Mouse (Mus musculus) MEL (cell line): ENCODE results near the gene Fbxw4. TPM values are rescaled to one million over a fixed set of nuclear protein-coding genes. Genes with fewer than 3 reads are reported as not detected.

Experiments
- DNase-seq: peaks from one replicate; pipeline ENCODE4 v3.0.0; 2011; ENCODE audit warnings: low read depth, low spot score
- H3K27ac ChIP-seq: 2 replicates; pipeline ENCODE4 v1.5.1; 2012; ENCODE audit warnings: low read depth, mild to moderate bottlenecking, control low read depth, low read length, moderate library complexity; ENCODE audit not compliant: control insufficient read depth
- H3K27me3 ChIP-seq, 2 experiments: fragments of 150-350 bp in 1 of 2; sonication (generic) in 1 of 2; 2 replicates each; pipeline ENCODE4 v1.6.1; 2012; ENCODE audit warnings: low read length in 2 of 2, mild to moderate bottlenecking in 2 of 2, improper control_type of control experiment in 1 of 2, moderate library complexity in 1 of 2; ENCODE audit not compliant: insufficient read depth in 2 of 2, control insufficient read depth in 1 of 2
- H3K36me3 ChIP-seq, 2 experiments: 2 replicates each; pipeline ENCODE4 v1.6.1; 2012 to 2014; ENCODE audit warnings: low read length in 2 of 2, improper control_type of control experiment in 1 of 2, inconsistent platforms in 1 of 2, mild to moderate bottlenecking in 1 of 2; ENCODE audit not compliant: insufficient read depth in 2 of 2, control insufficient read depth in 1 of 2
- H3K4me1 ChIP-seq, 2 experiments: fragments of 150-350 bp in 1 of 2; sonication (generic) in 1 of 2; 2 replicates each; pipeline ENCODE4 v1.6.1; 2012; ENCODE audit warnings: low read length in 2 of 2, improper control_type of control experiment in 1 of 2, mild to moderate bottlenecking in 1 of 2; ENCODE audit not compliant: insufficient read depth in 2 of 2, control insufficient read depth in 1 of 2
- H3K4me3 ChIP-seq, 2 experiments: fragments of 150-350 bp in 1 of 2; sonication (generic) in 1 of 2; 2 replicates each; pipeline ENCODE4 v1.5.1; 2012; ENCODE audit warnings: low read depth in 2 of 2, low read length in 2 of 2, mild to moderate bottlenecking in 2 of 2, moderate library complexity in 2 of 2, control low read depth in 1 of 2, improper control_type of control experiment in 1 of 2; ENCODE audit not compliant: control insufficient read depth in 1 of 2, insufficient read depth in 1 of 2
- H3K79me2 ChIP-seq: 2 replicates; pipeline ENCODE4 v1.6.1; 2012; ENCODE audit warnings: mild to moderate bottlenecking, low read length, moderate library complexity; ENCODE audit not compliant: control insufficient read depth, poor library complexity, insufficient read depth
- H3K9ac ChIP-seq: 2 replicates; pipeline ENCODE4 v1.6.1; 2012; ENCODE audit warnings: low read depth, mild to moderate bottlenecking, control low read depth, low read length, moderate library complexity; ENCODE audit not compliant: control insufficient read depth, poor library complexity, severe bottlenecking
- H3K9me3 ChIP-seq: fragments of 150-350 bp; sonication (generic); replicated peaks from 2 replicates; pipeline ENCODE4 v1.6.1; 2012; ENCODE audit warnings: mild to moderate bottlenecking, low read length, improper control_type of control experiment, moderate library complexity; ENCODE audit not compliant: insufficient read depth
- BHLHE40 ChIP-seq: IDR thresholded peaks from 2 replicates; pipeline ENCODE4 v1.6.1; 2012; ENCODE audit warnings: low read depth, mild to moderate bottlenecking, inconsistent platforms, low read length, improper control_type of control experiment, borderline replicate concordance
- CTCF ChIP-seq, 3 experiments: IDR thresholded peaks in 2 of 3; conservative IDR thresholded peaks in 1 of 3; 2 replicates each; pipeline ENCODE4 v1.5.1; 2011 to 2012; ENCODE audit warnings: low read length in 3 of 3, low read depth in 2 of 3, mild to moderate bottlenecking in 2 of 3, improper control_type of control experiment in 1 of 3, inconsistent platforms in 1 of 3, mixed read lengths in 1 of 3, moderate library complexity in 1 of 3; ENCODE audit not compliant: control insufficient read depth in 1 of 3, insufficient read depth in 1 of 3, poor library complexity in 1 of 3, severe bottlenecking in 1 of 3
- E2F4 ChIP-seq: IDR thresholded peaks from 2 replicates; pipeline ENCODE4 v1.6.1; 2011; ENCODE audit warnings: low read depth, low read length, improper control_type of control experiment, borderline replicate concordance
- ELF1 ChIP-seq: IDR thresholded peaks from 2 replicates; pipeline ENCODE4 v1.6.1; 2014; ENCODE audit warnings: low read depth, mild to moderate bottlenecking, inconsistent platforms, low read length, improper control_type of control experiment, moderate library complexity
- EP300 ChIP-seq, 2 experiments: IDR thresholded peaks; 2 replicates each; pipeline ENCODE4 v1.6.1; 2011; ENCODE audit warnings: improper control_type of control experiment in 2 of 2, low read length in 2 of 2, low read depth in 1 of 2, mild to moderate bottlenecking in 1 of 2
- GABPA ChIP-seq: IDR thresholded peaks from 2 replicates; pipeline ENCODE4 v1.6.1; 2012; ENCODE audit warnings: low read depth, mild to moderate bottlenecking, inconsistent platforms, low read length, improper control_type of control experiment, moderate library complexity
- GATA1 ChIP-seq: IDR thresholded peaks from 2 replicates; pipeline ENCODE4 v1.6.1; 2011; ENCODE audit warnings: low read depth, low read length, improper control_type of control experiment
- HCFC1 ChIP-seq: IDR thresholded peaks from 2 replicates; pipeline ENCODE4 v1.6.1; 2012; ENCODE audit warnings: low read depth, mild to moderate bottlenecking, inconsistent platforms, low read length, improper control_type of control experiment, moderate library complexity
- MAX ChIP-seq: IDR thresholded peaks from 2 replicates; pipeline ENCODE4 v1.6.1; 2011; ENCODE audit warnings: low read length, improper control_type of control experiment
- MAZ ChIP-seq: IDR thresholded peaks from 2 replicates; pipeline ENCODE4 v1.6.1; 2012; ENCODE audit warnings: low read depth, mild to moderate bottlenecking, inconsistent platforms, low read length, improper control_type of control experiment
- MXI1 ChIP-seq: IDR thresholded peaks from 2 replicates; pipeline ENCODE4 v1.6.1; 2011; ENCODE audit warnings: mild to moderate bottlenecking, low read depth, low read length, improper control_type of control experiment
- MYC ChIP-seq: IDR thresholded peaks from 2 replicates; pipeline ENCODE4 v1.6.1; 2011; ENCODE audit warnings: low read depth, mild to moderate bottlenecking, low read length, improper control_type of control experiment, moderate library complexity
- POLR2AphosphoS2 ChIP-seq: IDR thresholded peaks from 2 replicates; pipeline ENCODE4 v1.6.1; 2011; ENCODE audit warnings: low read length, improper control_type of control experiment
- RAD21 ChIP-seq: IDR thresholded peaks from 2 replicates; pipeline ENCODE4 v1.6.1; 2011; ENCODE audit warnings: mild to moderate bottlenecking, low read depth, low read length, improper control_type of control experiment
- RCOR1 ChIP-seq: IDR thresholded peaks from 2 replicates; pipeline ENCODE4 v1.6.1; 2012; ENCODE audit warnings: low read depth, mild to moderate bottlenecking, inconsistent platforms, low read length, improper control_type of control experiment
- SIN3A ChIP-seq: IDR thresholded peaks from 2 replicates; pipeline ENCODE4 v1.6.1; 2012; ENCODE audit warnings: low read length, improper control_type of control experiment, inconsistent platforms
- SMC3 ChIP-seq: IDR thresholded peaks from 2 replicates; pipeline ENCODE4 v1.6.1; 2011; ENCODE audit warnings: low read depth, low read length, improper control_type of control experiment
- TCF12 ChIP-seq: IDR thresholded peaks from 2 replicates; pipeline ENCODE4 v1.6.1; 2014; ENCODE audit warnings: low read depth, mild to moderate bottlenecking, inconsistent platforms, low read length, improper control_type of control experiment, moderate library complexity
- UBTF ChIP-seq: IDR thresholded peaks from 2 replicates; pipeline ENCODE4 v1.6.1; 2012; ENCODE audit warnings: low read depth, mild to moderate bottlenecking, inconsistent platforms, low read length, improper control_type of control experiment, moderate library complexity, borderline replicate concordance; ENCODE audit not compliant: insufficient read depth
- USF1 ChIP-seq: IDR thresholded peaks from 2 replicates; pipeline ENCODE4 v1.6.1; 2014; ENCODE audit warnings: low read depth, mild to moderate bottlenecking, inconsistent platforms, low read length, improper control_type of control experiment, moderate library complexity
- ZC3H11A ChIP-seq: IDR thresholded peaks from 2 replicates; pipeline ENCODE4 v1.6.1; 2012; ENCODE audit warnings: low read depth, mild to moderate bottlenecking, inconsistent platforms, low read length, improper control_type of control experiment
- ZKSCAN1 ChIP-seq: IDR thresholded peaks from 2 replicates; pipeline ENCODE4 v1.6.1; 2012; ENCODE audit warnings: low read depth, mild to moderate bottlenecking, inconsistent platforms, low read length, improper control_type of control experiment, moderate library complexity
- ZNF384 ChIP-seq: IDR thresholded peaks from 2 replicates; pipeline ENCODE4 v1.6.1; 2012; ENCODE audit warnings: low read depth, mild to moderate bottlenecking, inconsistent platforms, low read length, improper control_type of control experiment
- polyA plus RNA-seq, 2 experiments: library from polyadenylated mRNA; stranded (reverse) in 1 of 2; unstranded in 1 of 2; fragments of >175 nt in 1 of 2; fragments of >200 nt in 1 of 2; gene quantifications; 2 replicates each; pipeline versions ENCODE4 v1.2.1 to v1.2.4; 2012; ENCODE audit warnings: low replicate concordance in 2 of 2, low read depth in 1 of 2; ENCODE audit not compliant: insufficient read length in 2 of 2, insufficient read depth in 1 of 2, missing spikeins in 1 of 2
- total RNA-seq: library from RNA; depleted of rRNA; stranded (reverse); fragments of 300-350 nt; gene quantifications from 2 replicates; pipeline ENCODE4 v1.2.3, GENCODE M21; 2012

Fbxw4 gene
- total and polyA plus RNA-seq, 3 experiments: 12.4 to 45.3 TPM; not detected in 1

GRCm38 (mm10) chr19:45575632-45576001 is 84.5 kb downstream of the Fbxw4 start (continued):
- TF ChIP-seq SMC3: no peak
- no peak for TF ChIP-seq MAZ
- TF ChIP-seq E2F4: no peak
- TF ChIP-seq RAD21: no peak
- no peak for TF ChIP-seq POLR2AphosphoS2
- TF ChIP-seq TCF12: peak; percentile 72
- TF ChIP-seq CTCF (IDR thresholded peaks at IDR 0.05 in 2 of 3, conservative IDR thresholded peaks at IDR 0.05 in 1 of 3; ENCODE audit: control insufficient read depth in 1 of 3, insufficient read depth in 1 of 3, low read depth in 2 of 3, low read length in 3 of 3, poor library complexity in 1 of 3, severe bottlenecking in 1 of 3): no peak
- peak; percentile 87 for TF ChIP-seq RCOR1
- no peak for TF ChIP-seq SIN3A
- TF ChIP-seq ZC3H11A: no peak
- no peak for TF ChIP-seq BHLHE40
- TF ChIP-seq UBTF: no peak
- peak; percentile 60; the same call in 1 of the 2 replicates for TF ChIP-seq GATA1
- TF ChIP-seq EP300 (IDR thresholded peaks at IDR 0.05; ENCODE audit: low read depth in 1 of 2, low read length in 2 of 2): peak; percentile 68 to 75
- no peak for TF ChIP-seq USF1
- TF ChIP-seq HCFC1: no peak
- no peak for TF ChIP-seq ZNF384
- no peak for TF ChIP-seq GABPA
- TF ChIP-seq ZKSCAN1: no peak

- no peaks in the 10 kb centered on the region for H3K27me3 ChIP-seq
- TF ChIP-seq MYC (peak; percentile 76; the same call in 1 of the 2 replicates), MXI1 (no peak), ELF1 (peak; percentile 58; the same call in 1 of the 2 replicates), CTCF (IDR thresholded peaks at IDR 0.05 in 2 of 3, conservative IDR thresholded peaks at IDR 0.05 in 1 of 3; ENCODE audit: control insufficient read depth in 1 of 3, insufficient read depth in 1 of 3, low read depth in 2 of 3, low read length in 3 of 3, poor library complexity in 1 of 3, severe bottlenecking in 1 of 3) (no peak), USF1 (0 out of 2 replicates have a peak, but pooled peaks have one; percentile 26), EP300 (IDR thresholded peaks at IDR 0.05; ENCODE audit: low read depth in 1 of 2, low read length in 2 of 2) (0 out of 4 replicates have a peak, but pooled peaks of 1 of the 2 experiments have one; percentile 12), MAX (peak; percentile 80)
- peaks cover 0 to 20% of the 10 kb centered on the region in 2 experiments; a peak in 2 of 4 replicates for H3K36me3 ChIP-seq
- no peaks in the 10 kb centered on the region for H3K9me3 ChIP-seq
- H3K9ac ChIP-seq: peak overlapping the region; percentile 10
- H3K4me1 ChIP-seq: peaks cover 0 to 23% of the 10 kb centered on the region in 2 experiments
- H3K4me3 ChIP-seq: no peak overlapping the region
- H3K27ac ChIP-seq: peak overlapping the region; percentile 18
- peak; percentile 64 for DNase-seq
- no peaks in the 10 kb centered on the region for H3K79me2 ChIP-seq
Measured at GRCm38 (mm10) chr19:45574941-45575631, 85.0 kb downstream of the Fbxw4 start.
